10 mouse cellular contexts compared by ENCODE assay signal in genomic region chr16:92369260-92369659, GRCm38 (mm10). TPM values are rescaled to one million over a fixed set of nuclear protein-coding genes. Genes with fewer than 3 reads are reported as not detected.
A peak's percentile ranks its signal among the peaks of the same experiment; 100 is the strongest.
DNase-seq lines count a peak whose midpoint lies in the region; TF ChIP-seq lines count a peak whose summit lies in the region.
"Had no signal": no experiment of that assay in that cellular context is flagged by ENCODE, and none has a peak within 500 bp of the region (broad histone marks: within the 10 kb centered on the region; RNA-seq: fewer than 3 reads in every experiment).

No protein-coding gene starts in this region.

- no peak overlapping the region for H3K4me3 ChIP-seq in gastrocnemius, adult 2 months

- peak; percentile 38 for DNase-seq in gastrocnemius, adult 2 months
- DNase-seq in gastrocnemius, postnatal 14 days = no peak
- peak; percentile 40 to 42 for DNase-seq in adrenal gland, postnatal 36 days
- peak; percentile 48 for DNase-seq in kidney, postnatal 10 days
- DNase-seq in lung, postnatal 25 days (ENCODE audit: low spot score) = peak; percentile 44
- no peak for DNase-seq in thymus, postnatal 0 days (ENCODE audit: low spot score)
- DNase-seq in right cerebral cortex, postnatal 36 days (ENCODE audit: low spot score in 2 of 2) = no peak
- DNase-seq in layer of hippocampus, postnatal 10 days (ENCODE audit: low spot score in 2 of 2) = no peak
- DNase-seq: layer of hippocampus, adult 9-11 months had no signal

- TF ChIP-seq CTCF in gastrocnemius, adult 2 months (IDR thresholded peaks at IDR 0.05) = no peak

- intact Hi-C loops in gastrocnemius, adult 2 months (cut with DNase I) = no loop called here
- intact Hi-C loops in gastrocnemius, postnatal 14 days (cut with DNase I; ENCODE audit: low total_unique reads) = no loop called here

- no peak overlapping the region for H3K27ac ChIP-seq in gastrocnemius, adult 2 months

RNA-seq across cellular contexts. Expression of gene Kcne1, which starts 10.0 kb away (rescaled TPM):
- total RNA-seq in gastrocnemius, adult 2 months (2021) = not detected
- not detected for total RNA-seq in gastrocnemius, postnatal 14 days (2021)
- not detected for total RNA-seq in adrenal gland, postnatal 36 days (2021)
- polyA plus RNA-seq in thymus, postnatal 0 days (2015; fragmentation: Nextera tagmentation; extraction: Ambion mirVana) = 0.08 TPM in 2 replicates
- not detected for total RNA-seq in layer of hippocampus, postnatal 10 days (2021)

RNA-seq across cellular contexts. Expression of gene Fam243, which starts 48.0 kb away (rescaled TPM):
- total RNA-seq in gastrocnemius, adult 2 months (2021) = not detected
- not detected for total RNA-seq in gastrocnemius, postnatal 14 days (2021)
- not detected for total RNA-seq in adrenal gland, postnatal 36 days (2021)
- 0.05 TPM in 1 of 2 replicates, not detected in the other for polyA plus RNA-seq in thymus, postnatal 0 days (2015; fragmentation: Nextera tagmentation; extraction: Ambion mirVana)
- not detected for total RNA-seq in layer of hippocampus, postnatal 10 days (2021)
- total RNA-seq: CH12.LX had no signal

Comparison
In these comparisons a context has a peak if more than half of its experiments do, and no peak if none do; other contexts are left out.
1. DNase-seq: peak in gastrocnemius, adult 2 months (single experiment), adrenal gland, postnatal 36 days (2 of 2), kidney, postnatal 10 days (single experiment) and lung, postnatal 25 days (single experiment); none in gastrocnemius, postnatal 14 days (single experiment), thymus, postnatal 0 days (single experiment), right cerebral cortex, postnatal 36 days (0 of 2) and layer of hippocampus, postnatal 10 days (0 of 2).